Mouse (Mus musculus) right cerebral cortex, postnatal 10 days (tissue): ENCODE results near the gene Tdgf1.

ENCODE experiments used
- DNase-seq, 2 experiments: peaks; one replicate each; pipeline ENCODE4 v3.0.0; 2021; ENCODE audit warnings: low spot score in 2 of 2

The Tdgf1 gene

GRCm38 (mm10) chr9:110945926-110946325 lies at the start of gene Tdgf1:
Gene Tdgf1 (minus strand): TSS chr9:110946158.
- no peak for DNase-seq

GRCm38 (mm10) chr9:110994716-110995172 lies 48.8 kb upstream of the Tdgf1 start:
- DNase-seq: peak; percentile 84 to 85

GRCm38 (mm10) chr9:110993281-110993709 lies 47.3 kb upstream of the Tdgf1 start:
- DNase-seq: no peak

- no peak for DNase-seq
These were observed 44.2 kb upstream of the Tdgf1 start, which contains the start of gene Rtp3 for GRCm38 (mm10) chr9:110990204-110990603. Gene Rtp3 (minus strand): TSS chr9:110990583.

GRCm38 (mm10) chr9:110989543-110989942 lies 43.6 kb upstream of the Tdgf1 start:
- no peak for DNase-seq

GRCm38 (mm10) chr9:110989141-110989540 lies 43.2 kb upstream of the Tdgf1 start:
- DNase-seq: no peak

- no peak for DNase-seq
These were observed 42.1 kb upstream of the Tdgf1 start for GRCm38 (mm10) chr9:110988078-110988477.

GRCm38 (mm10) chr9:110987331-110987730 lies 41.4 kb upstream of the Tdgf1 start:
- no peak for DNase-seq

- DNase-seq: no peak
These were observed 40.0 kb upstream of the Tdgf1 start for GRCm38 (mm10) chr9:110985951-110986350.

- DNase-seq: no peak
These were observed 39.6 kb upstream of the Tdgf1 start for GRCm38 (mm10) chr9:110985541-110985940.

GRCm38 (mm10) chr9:110984096-110984495 lies 38.1 kb upstream of the Tdgf1 start:
- DNase-seq: no peak

- DNase-seq: no peak
These were observed 36.4 kb upstream of the Tdgf1 start for GRCm38 (mm10) chr9:110982351-110982750.

- DNase-seq: no peak
These were observed 33.5 kb upstream of the Tdgf1 start for GRCm38 (mm10) chr9:110979411-110979810.

GRCm38 (mm10) chr9:110965910-110966231 lies 19.9 kb upstream of the Tdgf1 start:
- no peak for DNase-seq

- no peak for DNase-seq
These were observed 19.3 kb upstream of the Tdgf1 start for GRCm38 (mm10) chr9:110965062-110965909.

- no peak for DNase-seq
These were observed 17.7 kb upstream of the Tdgf1 start for GRCm38 (mm10) chr9:110963566-110964115.

GRCm38 (mm10) chr9:110961386-110961785 lies 15.4 kb upstream of the Tdgf1 start:
- DNase-seq: no peak

- no peak for DNase-seq
These were observed 14.5 kb upstream of the Tdgf1 start for GRCm38 (mm10) chr9:110960230-110961149.

- no peak for DNase-seq
These were observed 13.7 kb upstream of the Tdgf1 start for GRCm38 (mm10) chr9:110959669-110960068.

- no peak for DNase-seq
These were observed 10.0 kb upstream of the Tdgf1 start for GRCm38 (mm10) chr9:110955962-110956361.

- no peak for DNase-seq
These were observed 8.9 kb upstream of the Tdgf1 start for GRCm38 (mm10) chr9:110954681-110955445.
